Mouse (Mus musculus) CD4-positive, CD25-positive, alpha-beta regulatory T cell, adult 4 months (primary cell): ENCODE data around the gene Tssk3. TPM values are rescaled to one million over a fixed set of nuclear protein-coding genes. Genes with fewer than 3 reads are reported as not detected.

Source experiments
- ATAC-seq: one replicate; pipeline ENCODE4 v1.8.0; 2017
- polyA plus RNA-seq, 2 experiments: library from polyadenylated mRNA; unstranded; fragments of 100-300 nt; shearing (Covaris generic); gene quantifications; one replicate each; pipeline ENCODE4 v1.2.1; 2017

Gene Tssk3
- polyA plus RNA-seq, 2 experiments from 2014 or later, result not detected

DNA sequence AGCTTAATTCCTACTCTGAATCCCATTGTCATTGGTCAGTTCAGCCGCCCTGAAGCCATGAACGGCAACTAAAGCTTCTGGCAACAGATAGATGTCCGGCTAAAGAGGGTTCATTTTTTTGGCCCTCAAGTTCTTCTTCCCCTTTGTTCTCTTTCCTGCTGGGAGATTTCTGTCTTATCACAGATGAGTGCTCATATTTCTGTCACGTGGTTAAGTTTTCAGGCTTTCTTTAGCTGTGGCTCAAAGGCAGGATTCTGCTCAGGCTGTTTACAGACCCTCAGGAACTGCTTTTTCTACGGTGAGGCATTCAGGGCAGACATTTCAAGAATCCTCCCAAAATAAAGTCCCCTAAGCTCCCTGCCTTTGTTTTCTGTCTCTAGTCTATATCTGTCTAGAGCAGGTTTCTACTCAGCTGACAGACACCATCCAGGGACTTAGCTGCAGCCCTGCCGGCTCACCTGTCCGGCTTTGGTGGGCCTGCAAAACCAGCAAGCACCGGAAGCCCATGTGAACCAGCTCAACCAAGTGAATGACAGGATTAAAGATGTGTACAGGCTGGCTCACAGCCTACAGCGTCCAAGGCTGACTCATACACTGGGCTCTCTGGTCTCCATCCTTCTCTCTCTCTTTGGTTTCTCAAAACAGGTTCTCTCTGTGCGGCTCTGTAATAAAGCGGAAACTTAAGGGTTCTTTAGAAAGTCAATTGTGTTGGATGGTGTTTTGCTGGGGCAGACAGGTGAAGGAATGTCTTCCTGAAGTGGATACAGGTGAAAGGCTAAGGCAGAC lies 42.9 kb downstream of the Tssk3 start:
- no peak for ATAC-seq

GRCm38 (mm10) chr4:129447360-129447759 lies 43.5 kb downstream of the Tssk3 start:
- ATAC-seq, result no peak

GRCm38 (mm10) chr4:129441145-129441544 lies 49.7 kb downstream of the Tssk3 start:
- no peak for ATAC-seq

DNA sequence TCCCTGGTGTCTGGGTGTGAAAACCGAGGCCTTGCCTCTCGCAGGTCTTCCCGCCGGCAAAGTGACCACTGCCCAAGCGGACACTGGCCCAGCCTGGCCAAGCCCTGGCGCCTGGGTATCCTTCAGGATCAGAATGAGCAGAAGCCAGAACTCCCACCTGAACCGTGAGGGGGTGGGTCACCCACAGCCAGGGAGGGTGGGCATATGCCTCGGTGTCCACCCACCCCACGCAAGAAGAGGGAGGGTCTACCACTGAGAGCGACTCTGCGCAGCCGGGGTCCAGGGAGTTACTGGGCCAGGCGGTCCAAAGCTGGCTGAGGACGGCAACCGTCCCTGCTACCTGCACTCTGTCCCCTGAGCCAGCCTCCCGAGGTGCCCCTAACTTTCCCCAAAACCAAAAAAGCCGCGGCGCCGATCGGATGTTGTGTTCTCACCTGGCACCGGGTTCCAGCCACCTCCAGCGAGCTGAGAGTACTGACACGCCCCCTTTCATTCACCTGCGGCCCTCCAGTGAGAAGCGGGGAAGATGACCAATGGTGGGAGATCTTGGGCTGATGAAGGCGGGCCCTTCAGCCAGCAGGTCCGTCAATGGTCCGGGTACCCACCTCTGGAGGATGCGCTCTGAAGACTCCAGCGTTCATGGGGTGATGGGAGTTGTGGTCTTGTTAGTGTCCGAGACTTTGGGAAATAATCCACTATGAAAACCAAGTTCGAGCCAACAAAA lies 50.3 kb downstream of the Tssk3 start, which contains the start of gene Zbtb8b:
Zbtb8b (minus strand) TSS at position 514 of the 724 bp plus-strand sequence.
- ATAC-seq, result no peak

Other genes starting within 250 kb of the Tssk3 start
- gene C77080, start 229.6 kb downstream of the Tssk3 start, polyA plus RNA-seq, result under 1 TPM; 0.20 to 0.27 TPM
- under 1 TPM in 1 of 2 experiments, not detected in 1; 0.46 TPM for gene Sync, start 203.4 kb downstream of the Tssk3 start, polyA plus RNA-seq
- 100 to 1,000 TPM; 252 to 315 TPM for gene Rbbp4, start 155.7 kb downstream of the Tssk3 start, polyA plus RNA-seq
- gene Zbtb8os, start 155.3 kb downstream of the Tssk3 start, polyA plus RNA-seq, result 10 to 100 TPM; 79.6 to 86.0 TPM
- gene Zbtb8a, start 112.9 kb downstream of the Tssk3 start, polyA plus RNA-seq, result 1 to 10 TPM; 9.6 to 9.8 TPM
- not detected for gene Zbtb8b, start 50.2 kb downstream of the Tssk3 start, polyA plus RNA-seq
- 10 to 100 TPM; 30.8 to 37.9 TPM for gene Bsdc1, start 29.4 kb downstream of the Tssk3 start, polyA plus RNA-seq
- not detected for gene Fam229a, start 168 bp upstream of the Tssk3 start, polyA plus RNA-seq
- 1 to 10 TPM; 2.3 to 2.6 TPM for gene Marcksl1, start 22.6 kb upstream of the Tssk3 start, polyA plus RNA-seq
- gene Hdac1, start 51.7 kb upstream of the Tssk3 start, polyA plus RNA-seq, result 100 to 1,000 TPM; 270 to 328 TPM
- 1,000 to 10,000 TPM; 1,549 to 2,173 TPM for gene Lck, start 82.6 kb upstream of the Tssk3 start, polyA plus RNA-seq
- under 1 TPM in 1 of 2 experiments, not detected in 1; 0.86 TPM for gene Fam167b, start 87.5 kb upstream of the Tssk3 start, polyA plus RNA-seq
- gene Eif3i, start 109.6 kb upstream of the Tssk3 start, polyA plus RNA-seq, result 100 to 1,000 TPM; 337 to 353 TPM
- gene Tmem234, start 109.6 kb upstream of the Tssk3 start, polyA plus RNA-seq, result 100 to 1,000 TPM; 254 to 306 TPM
- gene Dcdc2b, start 123.2 kb upstream of the Tssk3 start, polyA plus RNA-seq, result 1 to 10 TPM; 3.9 to 7.0 TPM
- 10 to 100 TPM; 48.4 to 68.7 TPM for gene Iqcc, start 128.1 kb upstream of the Tssk3 start, polyA plus RNA-seq
- gene Ccdc28b, start 132.9 kb upstream of the Tssk3 start, polyA plus RNA-seq, result 10 to 100 TPM; 28.6 to 39.5 TPM
- 10 to 100 TPM; 19.8 to 29.3 TPM for gene Txlna, start 150.0 kb upstream of the Tssk3 start, polyA plus RNA-seq
- 10 to 100 TPM; 11.8 to 12.0 TPM for gene Kpna6, start 181.7 kb upstream of the Tssk3 start, polyA plus RNA-seq
- gene Tmem39b, start 205.8 kb upstream of the Tssk3 start, polyA plus RNA-seq, result 10 to 100 TPM in 1 of 2 experiments, 1 to 10 TPM in 1; 8.1 to 16.8 TPM